Mouse (Mus musculus) midbrain, embryonic 16.5 days (tissue): ENCODE results near the gene Psmd14. TPM values are rescaled to one million over a fixed set of nuclear protein-coding genes. Genes with fewer than 3 reads are reported as not detected.

Source experiments
- ATAC-seq: fragments of 200-750 bp; cut with Nextera tagmentation; 2 replicates; pipeline ENCODE4 v1.8.0; 2017; ENCODE audit warnings: moderate TSS enrichment
- H3K27ac ChIP-seq: fragments of 300-500 bp; sonication (generic); 2 replicates; pipeline ENCODE4 v1.5.1; 2014; ENCODE audit warnings: mild to moderate bottlenecking, low read length, mixed read lengths
- H3K27me3 ChIP-seq: fragments of 300-500 bp; sonication (generic); 2 replicates; pipeline ENCODE4 v1.6.1; 2014; ENCODE audit warnings: low read depth, low read length, mixed read lengths; ENCODE audit not compliant: control insufficient read depth, insufficient read depth
- H3K36me3 ChIP-seq: fragments of 300-500 bp; sonication (generic); 2 replicates; pipeline ENCODE4 v1.6.1; 2014; ENCODE audit warnings: mild to moderate bottlenecking, low read length, moderate library complexity, mixed read lengths; ENCODE audit not compliant: control insufficient read depth, insufficient read depth
- H3K4me1 ChIP-seq: fragments of 300-500 bp; sonication (generic); 2 replicates; pipeline ENCODE4 v1.6.1; 2014; ENCODE audit warnings: mild to moderate bottlenecking, low read length, mixed read lengths; ENCODE audit not compliant: control insufficient read depth, insufficient read depth
- H3K4me2 ChIP-seq: fragments of 300-500 bp; sonication (generic); 2 replicates; pipeline ENCODE4 v1.6.1; 2014; ENCODE audit warnings: mild to moderate bottlenecking, low read length, mixed read lengths
- H3K4me3 ChIP-seq: fragments of 300-500 bp; sonication (generic); 2 replicates; pipeline ENCODE4 v1.5.1; 2014; ENCODE audit warnings: low read depth, mild to moderate bottlenecking, low read length, moderate library complexity, mixed read lengths
- H3K9ac ChIP-seq: fragments of 300-500 bp; sonication (generic); 2 replicates; pipeline ENCODE4 v1.6.1; 2014; ENCODE audit warnings: low read depth, low read length, mixed read lengths
- H3K9me3 ChIP-seq: fragments of 300-500 bp; sonication (generic); replicated peaks from 2 replicates; pipeline ENCODE4 v1.6.1; 2014; ENCODE audit warnings: mild to moderate bottlenecking, low read length, mixed read lengths; ENCODE audit not compliant: control insufficient read depth, poor library complexity, severe bottlenecking
- WGBS: fragments of 180-500 bp; shearing (Covaris S2); extraction: QIAGEN DNeasy Blood & Tissue Kit; methylation state at CpG from one replicate; pipeline ENCODE4 v1.1.7; 2014; 5-methylcytosine and 5-hydroxymethylcytosine counted together
- polyA plus RNA-seq: library from polyadenylated mRNA; unstranded; fragments of >200 nt; fragmentation: Nextera tagmentation; extraction: Ambion mirVana; gene quantifications from 2 replicates; pipeline ENCODE4 v1.2.1, GENCODE M21; 2015

Gene Psmd14
- polyA plus RNA-seq, 1 experiment from 2014 or later, result 195 TPM

GRCm38 (mm10) chr2:61689086-61689485, 22.4 kb upstream of the Psmd14 start:
- WGBS, result 90% methylated on average over 3 of the region's 3 CpGs
- H3K36me3 ChIP-seq, result no peaks in the 10 kb centered on the region
- no peak for ATAC-seq

GRCm38 (mm10) chr2:61709570-61709969, 1.9 kb upstream of the Psmd14 start:
- no peak overlapping the region for H3K4me2 ChIP-seq
- no peaks in the 10 kb centered on the region for H3K27me3 ChIP-seq
- H3K9me3 ChIP-seq, result no peaks in the 10 kb centered on the region
- H3K36me3 ChIP-seq, result no peaks in the 10 kb centered on the region
- H3K27ac ChIP-seq, result no peak overlapping the region
- H3K4me1 ChIP-seq, result peaks cover 14% of the 10 kb centered on the region
- H3K9ac ChIP-seq, result no peak overlapping the region
- no peak overlapping the region for H3K4me3 ChIP-seq
- ATAC-seq, result no peak
- WGBS, result 99% methylated on average over 3 of the region's 3 CpGs

More at GRCm38 (mm10) chr2:61689086-61689485, 22.4 kb upstream of the Psmd14 start:
- no peaks in the 10 kb centered on the region for H3K27me3 ChIP-seq
- no peak overlapping the region for H3K27ac ChIP-seq
- H3K4me2 ChIP-seq, result no peak overlapping the region
- no peak overlapping the region for H3K9ac ChIP-seq
- H3K9me3 ChIP-seq, result no peaks in the 10 kb centered on the region
- no peak overlapping the region for H3K4me3 ChIP-seq
- no peaks in the 10 kb centered on the region for H3K4me1 ChIP-seq

- no peaks in the 10 kb centered on the region for H3K36me3 ChIP-seq
- H3K27ac ChIP-seq, result no peak overlapping the region
- WGBS, result 49% methylated on average over 3 of the region's 3 CpGs
- H3K4me3 ChIP-seq, result peak overlapping the region; percentile 67
- H3K9ac ChIP-seq, result peak overlapping the region; percentile 80; the same call in 1 of the 2 replicates
- H3K4me1 ChIP-seq, result peaks cover 14% of the 10 kb centered on the region
- ATAC-seq, result no peak
- H3K9me3 ChIP-seq, result no peaks in the 10 kb centered on the region
- no peaks in the 10 kb centered on the region for H3K27me3 ChIP-seq
- H3K4me2 ChIP-seq, result peak overlapping the region; percentile 77
Observed at GRCm38 (mm10) chr2:61712526-61712925, 1.0 kb downstream of the Psmd14 start.

- 90% methylated on average over 4 of the region's 4 CpGs for WGBS
- no peak for ATAC-seq
Observed at GRCm38 (mm10) chr2:61722401-61722982, 11.0 kb downstream of the Psmd14 start.

GRCm38 (mm10) chr2:61732802-61733486, 21.4 kb downstream of the Psmd14 start:
- Histone ChIP-seq H3K27me3 (no peaks in the 10 kb centered on the region), H3K4me1 (peaks cover 2% of the 10 kb centered on the region; the same call in 1 of the 2 replicates), H3K9me3 (no peaks in the 10 kb centered on the region), H3K36me3 (no peaks in the 10 kb centered on the region), H3K27ac (no peak overlapping the region), H3K9ac (no peak overlapping the region), H3K4me3 (no peak overlapping the region), H3K4me2 (no peak overlapping the region)
- no peak for ATAC-seq
- WGBS, result 75% methylated on average over 11 of the region's 11 CpGs

More at GRCm38 (mm10) chr2:61722401-61722982, 11.0 kb downstream of the Psmd14 start:
- H3K4me1 ChIP-seq, result no peaks in the 10 kb centered on the region
- H3K4me2 ChIP-seq, result no peak overlapping the region
- H3K9ac ChIP-seq, result no peak overlapping the region
- H3K27ac ChIP-seq, result no peak overlapping the region
- H3K36me3 ChIP-seq, result peaks cover 4% of the 10 kb centered on the region; the same call in 1 of the 2 replicates
- H3K4me3 ChIP-seq, result no peak overlapping the region
- H3K9me3 ChIP-seq, result no peaks in the 10 kb centered on the region
- H3K27me3 ChIP-seq, result no peaks in the 10 kb centered on the region

- no peak overlapping the region for H3K4me3 ChIP-seq
- peaks cover 2% of the 10 kb centered on the region; the same call in 1 of the 2 replicates for H3K4me1 ChIP-seq
- H3K36me3 ChIP-seq, result no peaks in the 10 kb centered on the region
- 77% methylated on average over 1 of the region's 1 CpGs for WGBS
- H3K27ac ChIP-seq, result no peak overlapping the region
- no peaks in the 10 kb centered on the region for H3K9me3 ChIP-seq
- no peak overlapping the region for H3K4me2 ChIP-seq
- ATAC-seq, result no peak
- no peak overlapping the region for H3K9ac ChIP-seq
- H3K27me3 ChIP-seq, result no peaks in the 10 kb centered on the region
Observed at GRCm38 (mm10) chr2:61734175-61734574, 22.7 kb downstream of the Psmd14 start.

GRCm38 (mm10) chr2:61746051-61746450, 34.6 kb downstream of the Psmd14 start:
- no peak overlapping the region for H3K27ac ChIP-seq
- no peak for ATAC-seq

GRCm38 (mm10) chr2:61746580-61746979, 35.1 kb downstream of the Psmd14 start:
- Histone ChIP-seq H3K4me1 (peaks cover 2% of the 10 kb centered on the region; the same call in 1 of the 2 replicates), H3K4me3 (no peak overlapping the region), H3K4me2 (no peak overlapping the region), H3K27me3 (no peaks in the 10 kb centered on the region), H3K27ac (no peak overlapping the region), H3K9ac (no peak overlapping the region), H3K9me3 (no peaks in the 10 kb centered on the region), H3K36me3 (no peaks in the 10 kb centered on the region)
- 83% methylated on average over 2 of the region's 2 CpGs for WGBS
- no peak for ATAC-seq

More at GRCm38 (mm10) chr2:61746051-61746450, 34.6 kb downstream of the Psmd14 start:
- Histone ChIP-seq H3K9me3 (no peaks in the 10 kb centered on the region), H3K4me3 (no peak overlapping the region), H3K36me3 (no peaks in the 10 kb centered on the region), H3K4me2 (no peak overlapping the region), H3K27me3 (no peaks in the 10 kb centered on the region), H3K9ac (no peak overlapping the region), H3K4me1 (peaks cover 2% of the 10 kb centered on the region; the same call in 1 of the 2 replicates)
- 28% methylated on average over 1 of the region's 1 CpGs for WGBS

- Histone ChIP-seq H3K36me3 (no peaks in the 10 kb centered on the region), H3K27ac (no peak overlapping the region), H3K9ac (no peak overlapping the region), H3K9me3 (no peaks in the 10 kb centered on the region), H3K4me1 (peaks cover 2% of the 10 kb centered on the region; the same call in 1 of the 2 replicates), H3K4me3 (no peak overlapping the region), H3K27me3 (no peaks in the 10 kb centered on the region), H3K4me2 (no peak overlapping the region)
- no peak for ATAC-seq
- WGBS, result 72% methylated on average over 2 of the region's 2 CpGs
Observed at GRCm38 (mm10) chr2:61747411-61747810, 35.9 kb downstream of the Psmd14 start.
